Mouse (Mus musculus): ENCODE data around the gene Ice2.

DNA sequence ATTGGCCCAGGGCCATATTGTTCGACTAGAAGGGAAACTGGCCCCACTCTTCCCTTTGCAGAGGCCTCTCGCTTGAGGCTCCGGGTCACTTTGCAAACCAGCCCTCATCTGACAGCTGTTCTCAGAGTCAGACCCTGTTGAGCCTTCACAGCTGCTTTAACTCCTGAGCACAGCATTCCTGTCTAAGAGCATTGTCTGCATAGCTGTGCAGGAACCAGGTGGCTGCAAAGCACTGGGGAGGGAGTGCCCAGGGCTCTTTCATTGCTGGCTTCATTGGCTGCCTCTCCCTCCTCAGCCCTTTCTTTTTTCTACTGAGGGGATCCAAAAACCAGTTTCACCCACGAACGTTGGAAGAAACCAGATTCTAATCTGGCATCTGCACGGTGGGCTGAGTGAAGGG is 73.2 kb downstream of the Ice2 start:
- TF ChIP-seq CTCF (IDR thresholded peaks at IDR 0.05; ENCODE audit: insufficient read depth, low read length): no peak
- TF ChIP-seq POLR2A (IDR thresholded peaks at IDR 0.05; ENCODE audit: borderline replicate concordance, extremely low read depth, low read depth, low read length): no peak
